Mouse (Mus musculus) midbrain, embryonic 11.5 days (tissue): ENCODE data around the gene Six4. TPM values are rescaled to one million over a fixed set of nuclear protein-coding genes. Genes with fewer than 3 reads are reported as not detected.
"Not testable (repeated sequence)": the region's sequence is repeated elsewhere in the genome, so short reads cannot be mapped to it uniquely, and the experiment has no call there.

ENCODE experiments used
- ATAC-seq: fragments of 200-750 bp; cut with Nextera tagmentation; 2 replicates; pipeline ENCODE4 v1.8.0; 2017; ENCODE audit warnings: moderate TSS enrichment, moderate library complexity; ENCODE audit not compliant: low FRiP score
- DNase-seq: peaks from one replicate; pipeline ENCODE4 v3.0.0; 2015; ENCODE audit warnings: low spot score; ENCODE audit errors: missing footprints
- H3K27ac ChIP-seq: fragments of 300-500 bp; sonication (generic); 2 replicates; pipeline ENCODE4 v1.5.1; 2014; ENCODE audit warnings: low read depth, low read length
- H3K27me3 ChIP-seq: fragments of 300-500 bp; sonication (generic); 2 replicates; pipeline ENCODE4 v1.6.1; 2014; ENCODE audit warnings: mild to moderate bottlenecking, low read length, moderate library complexity, mixed read lengths; ENCODE audit not compliant: control insufficient read depth, insufficient read depth
- H3K36me3 ChIP-seq: fragments of 300-500 bp; sonication (generic); 2 replicates; pipeline ENCODE4 v1.6.1; 2014; ENCODE audit warnings: mild to moderate bottlenecking, low read length, moderate library complexity, mixed read lengths; ENCODE audit not compliant: control insufficient read depth, insufficient read depth
- H3K4me1 ChIP-seq: fragments of 300-500 bp; sonication (generic); 2 replicates; pipeline ENCODE4 v1.6.1; 2014; ENCODE audit warnings: low read length; ENCODE audit not compliant: control insufficient read depth, insufficient read depth
- H3K4me2 ChIP-seq: fragments of 300-500 bp; sonication (generic); 2 replicates; pipeline ENCODE4 v1.6.1; 2014; ENCODE audit warnings: mild to moderate bottlenecking, moderate library complexity
- H3K4me3 ChIP-seq: fragments of 300-500 bp; sonication (generic); 2 replicates; pipeline ENCODE4 v1.5.1; 2014; ENCODE audit warnings: low read depth, low read length
- H3K9ac ChIP-seq: fragments of 300-500 bp; sonication (generic); 2 replicates; pipeline ENCODE4 v1.6.1; 2014; ENCODE audit warnings: low read length
- H3K9me3 ChIP-seq: fragments of 300-500 bp; sonication (generic); 2 replicates; pipeline ENCODE4 v1.6.1; 2016; ENCODE audit warnings: low read length; ENCODE audit not compliant: control insufficient read depth
- WGBS: fragments of 180-500 bp; shearing (Covaris S2); extraction: QIAGEN DNeasy Blood & Tissue Kit; methylation state at CpG from one replicate; pipeline ENCODE4 v1.1.7; 2014; 5-methylcytosine and 5-hydroxymethylcytosine counted together
- polyA plus RNA-seq: library from polyadenylated mRNA; unstranded; fragments of >200 nt; fragmentation: Nextera tagmentation; extraction: Ambion mirVana; gene quantifications from 2 replicates; pipeline ENCODE4 v1.2.1, GENCODE M21; 2014

Six4 gene
- polyA plus RNA-seq, 1 experiment from 2014 or later, result 3.0 TPM

DNA sequence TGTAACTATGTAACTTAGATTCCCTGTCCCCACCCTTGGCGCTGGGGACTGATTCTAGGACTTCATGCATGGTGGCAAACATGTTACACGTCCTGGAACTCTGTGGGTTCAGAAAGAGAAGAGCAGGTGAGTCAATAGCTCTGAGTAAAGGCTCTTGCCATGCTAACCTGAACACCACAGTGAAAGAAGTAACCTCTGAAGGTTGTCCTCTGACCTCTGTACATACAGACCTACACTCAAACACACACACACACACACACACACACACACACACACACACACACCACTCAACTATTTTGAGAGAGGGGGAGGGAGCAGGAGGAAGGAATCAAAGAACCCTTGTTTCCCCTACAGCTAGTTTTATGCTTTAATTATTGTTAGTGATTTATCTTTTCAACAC is 19.1 kb downstream of the Six4 start:
- no peaks in the 10 kb centered on the region for H3K4me1 ChIP-seq
- no peaks in the 10 kb centered on the region for H3K9me3 ChIP-seq
- DNase-seq (no peak), ATAC-seq (no peak)
- no peak overlapping the region for H3K27ac ChIP-seq
- no peak overlapping the region for H3K9ac ChIP-seq
- no peaks in the 10 kb centered on the region for H3K36me3 ChIP-seq
- no peaks in the 10 kb centered on the region for H3K27me3 ChIP-seq
- no peak overlapping the region for H3K4me2 ChIP-seq
- H3K4me3 ChIP-seq, result no peak overlapping the region
- 85% methylated on average over 2 of the region's 2 CpGs for WGBS

DNA sequence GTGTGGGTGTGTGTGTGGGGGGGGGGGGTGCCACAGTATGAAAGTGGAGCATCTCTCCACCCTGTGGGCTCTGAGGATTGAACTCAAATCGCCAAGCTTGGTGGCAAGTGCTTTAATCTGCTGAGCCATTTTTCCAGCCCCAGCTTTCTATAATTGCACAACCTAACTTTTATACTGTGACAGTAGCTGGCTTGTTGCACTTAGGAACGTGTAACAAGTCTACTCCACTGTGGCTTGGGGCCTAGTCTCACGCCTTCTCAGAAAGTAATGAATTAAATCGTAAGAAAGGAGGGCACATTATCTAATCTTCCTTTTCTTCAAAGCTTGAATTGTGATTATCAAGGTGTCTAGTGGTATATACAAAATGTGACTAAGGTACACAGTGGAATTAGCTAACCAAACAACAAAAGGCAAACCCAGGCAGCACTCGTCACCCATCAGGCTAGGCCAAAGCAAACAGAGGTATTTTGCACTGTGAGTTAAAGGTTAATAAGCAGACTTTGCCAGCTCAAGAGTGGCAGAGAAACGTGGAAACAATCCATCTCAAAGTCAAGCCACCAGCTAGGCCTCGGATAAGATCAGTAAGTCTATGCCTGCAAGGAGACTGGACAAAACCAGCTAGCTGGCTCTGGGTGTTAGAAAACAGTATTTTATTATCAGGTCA is 22.5 kb downstream of the Six4 start:
- Histone ChIP-seq H3K4me3 (no peak overlapping the region), H3K9ac (no peak overlapping the region), H3K27me3 (no peaks in the 10 kb centered on the region), H3K4me1 (no peaks in the 10 kb centered on the region), H3K9me3 (no peaks in the 10 kb centered on the region), H3K36me3 (no peaks in the 10 kb centered on the region), H3K27ac (no peak overlapping the region), H3K4me2 (no peak overlapping the region)
- DNase-seq, result no peak
- 81% methylated on average over 7 of the region's 7 CpGs for WGBS
- no peak for ATAC-seq

DNA sequence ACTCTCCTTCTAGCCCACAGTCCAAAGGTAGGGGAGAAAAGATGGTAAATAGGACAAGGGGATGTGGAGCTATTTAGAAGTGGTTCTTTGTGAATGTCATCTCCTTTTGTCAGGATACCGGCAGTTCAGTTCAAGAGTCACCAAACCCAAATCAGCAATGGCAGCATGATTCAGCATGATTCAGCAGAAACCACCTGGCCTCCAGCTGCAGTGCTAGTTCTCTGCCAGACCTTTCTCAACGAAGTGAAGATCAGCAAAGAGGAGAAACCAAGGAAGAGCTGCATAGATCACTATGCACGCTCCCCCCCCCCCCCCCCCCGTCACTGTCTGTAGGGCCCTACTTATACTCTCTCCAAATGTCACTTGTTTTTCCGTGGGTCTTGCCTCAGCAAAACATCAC is 24.3 kb downstream of the Six4 start:
- Histone ChIP-seq H3K36me3 (no peaks in the 10 kb centered on the region), H3K4me2 (no peak overlapping the region), H3K9ac (no peak overlapping the region), H3K27ac (no peak overlapping the region), H3K4me3 (no peak overlapping the region), H3K4me1 (no peaks in the 10 kb centered on the region), H3K27me3 (no peaks in the 10 kb centered on the region), H3K9me3 (no peaks in the 10 kb centered on the region)
- no peak for ATAC-seq
- DNase-seq, result no peak
- WGBS, result 67% methylated on average over 5 of the region's 5 CpGs

- Histone ChIP-seq H3K9me3 (no peaks in the 10 kb centered on the region), H3K27me3 (no peaks in the 10 kb centered on the region), H3K36me3 (no peaks in the 10 kb centered on the region), H3K9ac (no peak overlapping the region), H3K4me1 (no peaks in the 10 kb centered on the region), H3K27ac (no peak overlapping the region), H3K4me2 (no peak overlapping the region), H3K4me3 (no peak overlapping the region)
- WGBS, result 88% methylated on average over 5 of the region's 5 CpGs
- DNase-seq, result no peak
- ATAC-seq, result no peak
These were observed 24.8 kb downstream of the Six4 start for GRCm38 (mm10) chr12:73088500-73088899.

DNA sequence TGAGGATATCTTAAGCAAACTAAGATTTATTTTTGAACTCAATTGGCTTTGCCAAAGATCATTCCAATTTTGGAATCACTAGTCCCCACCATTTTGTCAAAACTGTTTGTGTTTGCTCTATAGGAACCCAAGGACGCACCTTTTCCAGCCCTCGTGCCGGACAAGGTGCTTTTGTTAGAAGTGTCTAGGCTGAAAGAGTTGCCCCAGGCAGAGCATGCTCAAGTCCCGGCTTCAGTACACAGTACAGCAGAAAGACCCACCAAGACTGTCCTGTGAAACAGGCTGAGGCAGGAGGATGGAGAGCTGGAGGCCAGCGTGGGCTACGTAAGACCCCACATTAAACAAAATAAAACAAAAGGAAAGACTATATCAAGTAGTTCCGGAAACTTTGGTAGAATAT is 26.2 kb downstream of the Six4 start:
- H3K27me3 ChIP-seq, result no peaks in the 10 kb centered on the region
- no peak overlapping the region for H3K4me2 ChIP-seq
- H3K4me3 ChIP-seq, result no peak overlapping the region
- H3K27ac ChIP-seq, result no peak overlapping the region
- 89% methylated on average over 7 of the region's 7 CpGs for WGBS
- no peak for ATAC-seq
- no peaks in the 10 kb centered on the region for H3K4me1 ChIP-seq
- no peaks in the 10 kb centered on the region for H3K36me3 ChIP-seq
- H3K9ac ChIP-seq, result no peak overlapping the region
- no peak for DNase-seq
- no peaks in the 10 kb centered on the region for H3K9me3 ChIP-seq

DNA sequence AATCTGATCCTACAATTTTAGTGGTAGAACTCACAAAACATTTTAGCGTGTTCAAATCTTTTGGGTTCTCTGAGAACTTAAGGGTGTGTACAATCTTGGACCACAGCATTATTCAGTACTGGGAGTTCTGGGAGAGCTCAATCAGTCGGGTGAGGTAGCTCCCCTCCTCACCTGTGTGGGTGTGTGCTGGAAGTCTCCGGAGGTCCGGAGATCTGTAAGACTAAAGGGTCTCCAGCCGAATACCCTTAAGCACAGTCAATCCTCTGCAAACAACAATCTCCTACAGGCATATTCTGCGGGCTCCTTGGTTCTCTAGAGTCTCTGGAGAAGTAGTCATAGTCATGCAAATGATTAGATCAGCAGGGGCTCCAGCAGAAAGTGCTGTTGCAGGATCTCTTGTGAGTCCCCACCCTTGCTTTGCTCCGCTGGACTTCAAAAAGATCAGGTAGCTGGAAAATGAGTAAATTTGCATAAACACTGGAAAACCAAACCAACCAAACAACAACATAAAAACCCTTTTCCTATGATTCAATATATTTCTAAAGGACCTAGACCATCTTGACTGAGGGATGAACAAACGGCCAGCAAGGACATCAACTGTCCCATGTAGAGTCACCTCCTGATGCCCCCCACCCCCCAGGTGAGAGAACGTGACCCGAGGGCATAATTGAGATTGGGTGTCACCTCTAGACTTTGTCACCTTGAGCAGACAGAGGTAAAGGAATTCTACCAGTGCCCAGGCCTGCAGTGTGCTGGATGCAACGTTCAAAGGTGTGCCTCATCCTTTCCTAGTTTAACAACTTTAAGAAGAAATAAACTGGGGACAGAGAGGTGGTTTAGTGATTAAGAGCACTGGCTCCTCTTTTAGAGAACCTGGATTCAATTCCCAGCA is 27.3 kb downstream of the Six4 start:
- H3K27ac ChIP-seq, result no peak overlapping the region
- H3K4me1 ChIP-seq, result no peaks in the 10 kb centered on the region
- 19% methylated on average over 11 of the region's 11 CpGs for WGBS
- DNase-seq, result no peak
- no peak overlapping the region for H3K4me3 ChIP-seq
- no peaks in the 10 kb centered on the region for H3K27me3 ChIP-seq
- no peak overlapping the region for H3K9ac ChIP-seq
- no peak for ATAC-seq
- H3K36me3 ChIP-seq, result no peaks in the 10 kb centered on the region
- no peaks in the 10 kb centered on the region for H3K9me3 ChIP-seq
- no peak overlapping the region for H3K4me2 ChIP-seq

DNA sequence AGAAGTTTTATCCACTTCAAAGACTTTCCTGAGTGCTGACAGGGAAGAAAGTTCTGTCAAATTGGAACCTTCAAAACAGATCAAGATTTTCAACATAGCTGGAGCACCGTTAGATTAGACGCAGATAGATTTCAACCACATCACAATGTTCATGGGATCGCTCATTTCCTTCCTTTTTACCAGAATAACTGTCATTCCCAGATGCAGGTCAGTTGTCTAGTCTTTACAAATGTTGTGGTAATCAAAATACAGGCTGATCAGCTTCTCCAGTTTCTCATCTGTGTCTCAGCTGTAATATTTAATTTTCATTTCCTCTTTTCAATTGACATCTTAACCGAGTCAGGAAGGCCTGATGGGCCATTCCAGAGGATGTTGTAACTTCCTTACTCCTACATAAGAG is 29.5 kb downstream of the Six4 start:
- 83% methylated on average over 4 of the region's 4 CpGs for WGBS
- H3K4me2 ChIP-seq, result no peak overlapping the region
- no peak for ATAC-seq
- no peaks in the 10 kb centered on the region for H3K9me3 ChIP-seq
- no peaks in the 10 kb centered on the region for H3K27me3 ChIP-seq
- H3K27ac ChIP-seq, result no peak overlapping the region
- H3K9ac ChIP-seq, result no peak overlapping the region
- DNase-seq, result no peak
- no peaks in the 10 kb centered on the region for H3K4me1 ChIP-seq
- H3K4me3 ChIP-seq, result no peak overlapping the region
- H3K36me3 ChIP-seq, result no peaks in the 10 kb centered on the region

GRCm38 (mm10) chr12:73081828-73082227 is 31.4 kb downstream of the Six4 start:
- not testable (repeated sequence) for H3K9me3 ChIP-seq, DNase-seq, H3K9ac ChIP-seq, H3K4me2 ChIP-seq, H3K4me1 ChIP-seq, ATAC-seq, H3K27me3 ChIP-seq, H3K4me3 ChIP-seq, H3K36me3 ChIP-seq, H3K27ac ChIP-seq
- WGBS, result 96% methylated on average over 4 of the region's 4 CpGs

DNA sequence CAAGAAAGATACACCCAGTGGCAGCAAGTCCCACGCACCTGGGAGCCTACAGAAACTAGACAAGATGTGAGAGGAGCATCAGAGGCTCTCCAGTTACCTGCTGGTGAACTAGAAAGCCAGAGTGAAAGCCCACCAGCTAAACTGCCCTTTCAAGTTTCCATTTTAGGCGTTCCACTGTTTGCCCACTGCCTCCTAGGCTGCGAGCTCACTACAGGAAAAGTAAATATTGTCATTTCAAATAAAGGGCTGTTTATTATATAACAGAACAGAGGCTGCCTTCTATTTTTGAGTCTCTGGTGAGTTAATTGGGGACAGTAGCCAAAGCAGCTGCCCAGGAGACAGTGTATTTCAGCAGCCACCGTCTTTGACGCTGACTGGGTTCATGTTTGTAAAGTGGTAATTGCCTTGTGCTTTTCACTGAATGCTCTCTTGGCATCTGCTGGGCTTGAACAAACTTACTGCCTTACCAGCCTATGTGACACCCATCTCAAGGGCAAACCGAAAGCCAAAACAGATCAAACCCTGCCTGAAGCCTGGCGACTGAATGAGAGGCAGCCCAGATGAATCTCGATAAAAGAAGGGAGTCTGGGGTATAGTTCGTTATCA is 52.3 kb downstream of the Six4 start:
- ATAC-seq (no peak), DNase-seq (no peak)
- no peak overlapping the region for H3K9ac ChIP-seq
- no peaks in the 10 kb centered on the region for H3K36me3 ChIP-seq
- peaks cover 8% of the 10 kb centered on the region for H3K27me3 ChIP-seq
- 63% methylated on average over 9 of the region's 9 CpGs for WGBS
- H3K4me1 ChIP-seq, result no peaks in the 10 kb centered on the region
- H3K27ac ChIP-seq, result no peak overlapping the region
- H3K9me3 ChIP-seq, result no peaks in the 10 kb centered on the region
- H3K4me3 ChIP-seq, result no peak overlapping the region
- no peak overlapping the region for H3K4me2 ChIP-seq
